Mouse (Mus musculus) C2C12 (cell line): ENCODE measurements around the gene Irf2.

ENCODE experiments used
- CTCF ChIP-seq: IDR thresholded peaks from one replicate; pipeline ENCODE4 v1.5.1; 2011; ENCODE audit not compliant: control insufficient read depth, insufficient read depth, insufficient read length
- USF1 ChIP-seq: IDR thresholded peaks from one replicate; pipeline ENCODE4 v1.6.1; 2011; ENCODE audit warnings: low read depth, mild to moderate bottlenecking, control low read depth, moderate library complexity

DNA sequence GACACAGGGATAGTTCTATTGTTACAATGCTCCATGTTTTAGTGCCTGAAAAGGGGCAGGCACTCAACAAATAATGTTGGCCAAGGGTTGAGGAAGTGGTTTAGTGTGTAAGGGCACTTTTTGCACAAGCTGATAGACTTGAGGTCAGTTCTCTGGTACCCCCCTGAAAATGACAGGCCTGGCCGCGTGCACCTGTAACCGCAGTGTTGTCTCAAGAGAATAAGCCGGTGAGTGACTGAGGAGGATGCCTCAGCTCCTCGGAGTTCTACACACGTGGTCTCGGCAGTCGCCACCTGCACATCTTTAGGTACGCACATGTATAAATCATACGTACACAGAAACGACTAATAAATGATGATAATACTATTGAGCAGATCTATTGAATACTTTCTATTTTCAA lies 26.4 kb upstream of the Irf2 start:
- TF ChIP-seq CTCF (no peak), USF1 (no peak)
